Mouse (Mus musculus): ENCODE measurements around the gene Negr1.

DNA sequence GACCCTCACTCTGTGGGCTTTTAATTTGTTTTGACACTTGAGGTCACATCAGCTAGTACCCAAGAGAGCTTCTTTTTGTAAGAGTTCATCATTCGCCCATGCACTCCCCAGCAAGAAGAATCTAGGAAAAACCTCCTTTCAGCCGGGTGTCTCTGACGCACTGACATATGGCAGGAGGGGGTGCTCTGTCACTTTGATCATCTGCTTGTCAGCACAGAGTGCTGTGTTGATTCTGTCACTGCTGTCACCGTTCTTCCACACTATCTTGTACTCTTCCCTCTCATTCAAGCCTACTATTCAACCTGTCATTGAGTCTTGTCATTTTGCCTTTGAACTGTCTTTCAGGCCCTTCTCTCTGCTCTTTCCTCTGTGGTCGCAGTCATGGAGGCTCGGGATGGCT, 385.8 kb downstream of the Negr1 start:
- TF ChIP-seq ZNF384 (IDR thresholded peaks at IDR 0.05; ENCODE audit: low read depth, low read length) (no peak), MAFK (IDR thresholded peaks at IDR 0.05; ENCODE audit: insufficient read depth, low read depth, low read length) (no peak)

Data from ES-E14 (cell line).